Mouse (Mus musculus) brain, embryonic 14.5 days (tissue): Measurements from ENCODE around the gene Gda.

Experiments used
- CTCF ChIP-seq: fragments of 200-500 bp; IDR thresholded peaks from 2 replicates; pipeline ENCODE4 v1.5.1; 2012; ENCODE audit warnings: inconsistent platforms, mild to moderate bottlenecking, moderate library complexity, borderline replicate concordance; ENCODE audit not compliant: insufficient read depth, insufficient read length; ENCODE audit errors: extremely low read depth
- POLR2A ChIP-seq: fragments of 200-500 bp; IDR thresholded peaks from 2 replicates; pipeline ENCODE4 v1.6.1; 2012; ENCODE audit warnings: mild to moderate bottlenecking, inconsistent platforms, borderline replicate concordance; ENCODE audit not compliant: poor library complexity, insufficient read depth, insufficient read length, severe bottlenecking; ENCODE audit errors: extremely low read depth

- TF ChIP-seq CTCF, result no peak
- no peak for TF ChIP-seq POLR2A
Observed at GRCm38 (mm10) chr19:21418418-21418817, 54.8 kb downstream of the Gda start.
